Mouse (Mus musculus): ENCODE measurements around the gene Hadha.

DNA sequence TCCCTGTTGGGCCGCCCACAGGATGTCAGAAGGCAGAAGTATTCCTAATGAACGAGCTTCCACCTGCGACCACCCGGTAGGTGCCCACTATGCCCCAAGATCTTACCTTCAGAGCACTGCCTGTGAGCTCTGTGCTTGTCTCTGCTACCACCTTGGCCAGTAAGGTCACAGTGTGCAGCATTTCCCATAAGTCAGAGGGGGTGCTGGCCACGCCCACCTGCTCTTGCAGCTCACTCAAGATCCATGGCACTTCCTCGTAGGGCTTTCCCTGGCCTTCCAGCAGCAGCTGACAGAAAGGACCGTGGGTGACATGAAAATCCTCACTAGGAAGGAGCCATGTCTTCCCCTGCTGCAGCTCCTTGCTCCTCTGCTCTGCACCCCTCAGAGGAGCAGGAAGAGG, 43.3 kb upstream of the Hadha start:
- TF ChIP-seq GATA1 (IDR thresholded peaks at IDR 0.05; ENCODE audit: borderline replicate concordance, low read length) (no peak), FLI1 (IDR thresholded peaks at IDR 0.05; ENCODE audit: low read length) (no peak)

Measured in megakaryocyte, embryonic 14.5 days (primary cell).